Mouse (Mus musculus): ENCODE measurements at regions not wholly inside any gene's neighbourhood (a gene's known extent, or its start where the extent isn't known, plus 50 kb on each side); places are given as distances from the start of the nearest gene placed in this dataset.

DNA sequence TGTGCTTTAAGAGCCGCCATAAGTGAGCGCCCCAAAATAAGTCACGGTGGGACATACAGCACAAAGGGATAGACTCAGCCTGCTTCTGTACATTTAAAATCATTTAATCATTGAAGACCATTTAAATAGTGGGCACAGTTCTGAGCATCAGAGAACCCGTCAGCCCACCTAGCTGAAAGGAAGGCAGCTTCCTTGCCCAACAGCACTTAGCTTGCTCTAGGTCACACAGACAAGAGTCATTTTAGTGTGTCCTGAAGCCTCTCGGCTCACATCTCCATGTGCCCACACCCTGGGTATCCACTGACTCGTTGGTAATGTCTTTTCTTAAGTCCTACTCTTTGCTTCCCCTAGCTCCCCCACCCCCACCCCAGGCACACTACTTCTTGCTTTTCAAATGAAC is 59.7 kb upstream of the Sestd1 start:
- no peak for TF ChIP-seq ZNF384 (IDR thresholded peaks at IDR 0.05; ENCODE audit: low read depth, low read length)
- TF ChIP-seq ZC3H11A (IDR thresholded peaks at IDR 0.05; ENCODE audit: borderline replicate concordance, low read depth, low read length), result no peak

All from ES-E14 (cell line).